Mouse (Mus musculus) cortical plate, adult 2 months (tissue): ENCODE measurements around the gene Abcg1. TPM values are rescaled to one million over a fixed set of nuclear protein-coding genes. Genes with fewer than 3 reads are reported as not detected.

Experiments
- H3K27ac ChIP-seq: fragments of 200-500 bp; 2 replicates; pipeline ENCODE4 v1.5.1; 2012; ENCODE audit warnings: low read length, control low read depth, inconsistent platforms; ENCODE audit not compliant: insufficient read depth
- H3K4me1 ChIP-seq: fragments of 200-500 bp; 2 replicates; pipeline ENCODE4 v1.6.1; 2011; ENCODE audit warnings: low read length; ENCODE audit not compliant: control insufficient read depth, insufficient read depth
- H3K4me3 ChIP-seq: fragments of 200-500 bp; 2 replicates; pipeline ENCODE4 v1.5.1; 2011; ENCODE audit warnings: mild to moderate bottlenecking, low read length, control low read depth; ENCODE audit not compliant: insufficient read depth
- CTCF ChIP-seq: fragments of 200-500 bp; IDR thresholded peaks from 2 replicates; pipeline ENCODE4 v1.5.1; 2011; ENCODE audit warnings: mild to moderate bottlenecking, control low read depth, low read length; ENCODE audit not compliant: insufficient read depth; ENCODE audit errors: extremely low read depth
- POLR2A ChIP-seq: fragments of 200-500 bp; IDR thresholded peaks from 2 replicates; pipeline ENCODE4 v1.6.1; 2011; ENCODE audit warnings: mild to moderate bottlenecking, low read length, control low read depth; ENCODE audit not compliant: insufficient read depth; ENCODE audit errors: extremely low read depth
- polyA plus RNA-seq: library from polyadenylated mRNA; depleted of rRNA; stranded (reverse); fragments of >200 nt; gene quantifications from 2 replicates; pipeline ENCODE4 v1.2.3, GENCODE M21; 2012

The Abcg1 gene
- polyA plus RNA-seq, 1 experiment: 29.8 TPM

- no peak overlapping the region for H3K27ac ChIP-seq
- H3K4me1 ChIP-seq: peaks cover 2% of the 10 kb centered on the region; the same call in 1 of the 2 replicates
These were observed 78.8 kb downstream of the Abcg1 start for GRCm38 (mm10) chr17:31136291-31136690.

GRCm38 (mm10) chr17:31136821-31137220 is 79.3 kb downstream of the Abcg1 start:
- Histone ChIP-seq H3K27ac (no peak overlapping the region), H3K4me3 (no peak overlapping the region), H3K4me1 (no peaks in the 10 kb centered on the region; the same call in 1 of the 2 replicates)
- TF ChIP-seq CTCF (no peak), POLR2A (no peak)

More at GRCm38 (mm10) chr17:31136291-31136690, 78.8 kb downstream of the Abcg1 start:
- no peak overlapping the region for H3K4me3 ChIP-seq
- TF ChIP-seq POLR2A (no peak), CTCF (no peak)

DNA sequence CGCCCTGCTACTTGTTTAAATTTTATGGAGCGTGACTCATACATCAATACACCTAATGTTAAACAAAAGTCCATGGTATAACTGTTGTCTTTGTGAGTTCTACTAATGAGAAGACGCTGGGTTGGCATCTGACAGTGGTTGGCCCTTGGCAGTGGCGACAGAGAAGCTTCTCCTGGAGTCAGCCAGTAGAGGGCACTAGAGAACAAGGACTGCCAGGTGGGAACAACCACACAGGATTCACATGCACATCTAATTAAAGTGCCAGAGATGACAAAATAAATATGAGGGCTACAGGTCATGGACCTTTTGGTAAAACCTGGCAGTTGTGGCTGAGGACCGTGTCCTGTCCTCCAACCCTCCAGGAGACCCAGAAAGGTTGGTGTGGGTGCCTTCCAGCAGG is 80.9 kb downstream of the Abcg1 start:
- Histone ChIP-seq H3K27ac (no peak overlapping the region), H3K4me1 (no peaks in the 10 kb centered on the region), H3K4me3 (no peak overlapping the region)
- no peak for TF ChIP-seq POLR2A
- TF ChIP-seq CTCF: peak; percentile 83

DNA sequence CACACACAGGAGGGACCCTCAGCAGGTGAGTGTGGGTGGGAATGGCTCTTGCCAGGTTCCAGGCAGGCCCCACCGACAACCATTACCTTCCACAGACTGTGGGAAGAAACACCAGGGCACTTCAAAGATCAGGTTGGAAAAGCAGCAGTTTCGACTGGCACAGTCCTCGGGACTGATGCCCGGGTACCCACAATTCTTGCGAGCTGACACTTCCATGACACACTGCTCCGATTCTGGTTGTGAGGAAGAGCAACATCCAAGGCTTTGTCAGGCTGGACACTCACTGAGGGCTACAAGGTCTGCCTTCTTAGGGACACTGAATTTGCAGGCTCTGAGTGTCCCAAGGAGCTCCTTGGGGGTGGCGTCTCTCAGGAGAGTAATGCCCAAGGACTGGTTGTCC is 84.6 kb downstream of the Abcg1 start:
- H3K27ac ChIP-seq: no peak overlapping the region
- no peak overlapping the region for H3K4me3 ChIP-seq
- TF ChIP-seq CTCF (no peak), POLR2A (no peak)
- H3K4me1 ChIP-seq: no peaks in the 10 kb centered on the region

- Histone ChIP-seq H3K4me1 (no peaks in the 10 kb centered on the region), H3K27ac (no peak within 1 kb of the TSS), H3K4me3 (no peak within 1 kb of the TSS)
- TF ChIP-seq POLR2A (no peak), CTCF (no peak)
These were observed 86.9 kb downstream of the Abcg1 start, which contains the start of gene Tff2 for GRCm38 (mm10) chr17:31144040-31145037. Gene Tff2, minus strand, starts transcription at chr17:31144282.

DNA sequence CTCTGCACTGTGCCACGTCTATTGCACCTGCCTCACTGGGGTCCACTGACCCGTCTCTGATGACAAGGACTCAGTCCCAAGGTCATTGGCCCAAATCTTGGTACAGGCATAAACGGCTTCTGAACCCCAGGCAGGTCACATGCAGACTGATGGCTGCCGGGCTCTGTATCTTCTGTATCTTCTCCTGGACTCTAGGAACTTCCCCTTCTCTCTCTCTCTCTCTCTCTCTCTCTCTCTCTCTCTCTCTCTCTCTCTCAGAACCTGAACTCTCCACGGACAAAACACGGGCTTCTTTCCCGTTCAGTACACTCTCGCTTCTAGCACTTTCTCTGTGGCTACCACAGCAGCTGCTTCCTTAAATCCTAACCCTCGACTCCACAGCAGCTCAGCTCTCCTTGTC is 88.5 kb downstream of the Abcg1 start:
- Histone ChIP-seq H3K4me3 (no peak overlapping the region), H3K4me1 (no peaks in the 10 kb centered on the region), H3K27ac (no peak overlapping the region)
- TF ChIP-seq POLR2A: no peak
- TF ChIP-seq CTCF: no peak

GRCm38 (mm10) chr17:31152512-31152911 is 95.0 kb downstream of the Abcg1 start:
- H3K27ac ChIP-seq: no peak overlapping the region
- H3K4me1 ChIP-seq: no peaks in the 10 kb centered on the region
- TF ChIP-seq CTCF (no peak), POLR2A (no peak)
- H3K4me3 ChIP-seq: no peak overlapping the region

DNA sequence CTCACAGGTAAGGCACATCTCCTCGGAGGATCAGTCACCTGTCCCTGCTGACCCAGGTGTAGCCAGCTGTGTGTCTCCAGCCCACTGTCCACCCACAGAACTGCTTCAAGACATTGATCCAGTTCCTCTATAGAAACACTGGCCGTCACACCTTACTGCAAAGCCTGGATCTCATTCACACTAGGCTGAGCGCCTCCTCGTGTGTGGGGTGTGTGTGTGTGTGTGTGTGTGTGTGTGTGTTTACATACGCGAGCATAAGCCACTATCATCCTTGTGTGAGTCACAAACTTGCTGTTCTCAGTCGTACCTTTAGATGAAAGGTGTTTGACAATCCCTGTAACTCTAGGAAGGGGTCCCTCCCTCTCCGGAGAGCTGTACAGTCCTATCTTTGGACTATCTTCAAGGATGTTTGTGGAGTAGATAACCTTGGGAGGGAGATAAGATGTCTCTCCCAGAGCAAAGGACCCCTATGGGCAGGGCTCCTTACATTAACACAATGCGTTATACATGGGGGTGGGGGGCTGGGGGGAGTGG is 95.6 kb downstream of the Abcg1 start:
- Histone ChIP-seq H3K27ac (no peak overlapping the region), H3K4me3 (no peak overlapping the region), H3K4me1 (no peaks in the 10 kb centered on the region)
- TF ChIP-seq CTCF: no peak
- no peak for TF ChIP-seq POLR2A

- no peak for TF ChIP-seq CTCF
- no peak for TF ChIP-seq POLR2A
- Histone ChIP-seq H3K27ac (no peak overlapping the region), H3K4me3 (no peak overlapping the region), H3K4me1 (no peaks in the 10 kb centered on the region)
These were observed 96.3 kb downstream of the Abcg1 start for GRCm38 (mm10) chr17:31153785-31154184.
